Mouse (Mus musculus): ENCODE measurements at regions not wholly inside any gene's neighbourhood (a gene's known extent, or its start where the extent isn't known, plus 50 kb on each side); places are given as distances from the start of the nearest gene placed in this dataset. TPM values are rescaled to one million over a fixed set of nuclear protein-coding genes. Genes with fewer than 3 reads are reported as not detected.

DNA sequence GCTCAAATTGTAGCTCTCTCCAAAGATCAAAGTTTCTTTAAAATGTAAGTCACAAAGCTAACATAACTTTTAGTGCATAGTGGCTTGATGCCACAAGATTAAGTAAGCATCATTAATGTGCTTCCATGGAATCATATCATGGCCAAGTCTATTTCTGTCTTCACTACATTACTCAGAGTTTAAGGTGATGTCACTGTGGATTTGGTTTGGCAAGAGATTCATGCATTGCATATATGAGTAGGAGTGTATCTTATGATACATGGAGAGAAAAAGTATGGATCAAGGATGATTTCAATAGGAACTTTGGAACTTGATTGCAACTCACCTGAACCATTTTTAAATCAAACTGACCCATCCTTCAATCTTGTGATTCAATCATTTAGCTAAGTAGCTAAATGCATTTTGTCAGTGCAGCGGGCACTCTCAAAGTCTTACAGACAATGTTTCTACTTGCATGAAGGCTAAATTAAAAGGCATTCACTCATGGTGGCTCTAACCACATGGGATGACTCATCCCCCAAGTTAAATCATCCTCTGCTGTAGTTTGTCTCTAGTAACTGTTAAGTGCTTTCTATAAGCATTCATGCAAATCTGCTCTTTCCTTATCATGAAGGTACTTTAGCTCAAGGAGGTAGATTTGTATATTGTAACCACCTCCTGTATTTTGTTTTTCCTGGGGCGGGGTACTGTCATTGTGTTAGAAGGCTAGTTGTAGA, 576.5 kb downstream of the Ppargc1a start:
- Histone ChIP-seq H3K9me3 (ENCODE audit: control insufficient read depth, low read length) (no peaks in the 10 kb centered on the region), H3K27ac (ENCODE audit: low read length) (no peak overlapping the region), H3K4me3 (replicated peaks; ENCODE audit: low read length) (no peak overlapping the region), H3K4me2 (ENCODE audit: low read length) (no peak overlapping the region), H3K4me1 (replicated peaks; ENCODE audit: control insufficient read depth, insufficient read depth, low read length) (no peaks in the 10 kb centered on the region), H3K36me3 (ENCODE audit: control insufficient read depth, insufficient read depth) (no peaks in the 10 kb centered on the region), H3K9ac (replicated peaks; ENCODE audit: low read depth, low read length) (no peak overlapping the region), H3K27me3 (replicated peaks; ENCODE audit: control insufficient read depth, insufficient read depth, low read length) (no peaks in the 10 kb centered on the region)
- WGBS: 96% methylated on average over 2 of the region's 2 CpGs
- ATAC-seq: no peak

Small RNA genes lying in the stretch of these regions (microRNA-seq; reads per million reads assigned to microRNA genes)
- not detected for gene Gm44377
